Comparison of ENCODE assay signal across 9 mouse cellular contexts in genomic region chr10:51590139-51590574, GRCm38 (mm10). TPM values are rescaled to one million over a fixed set of nuclear protein-coding genes. Genes with fewer than 3 reads are reported as not detected.
DNase-seq lines count a peak whose midpoint lies in the region; ATAC-seq and TF ChIP-seq lines count a peak whose summit lies in the region.
"Had no signal": no experiment of that assay in that cellular context is flagged by ENCODE, and none has a peak within 500 bp of the region (broad histone marks: within the 10 kb centered on the region; RNA-seq: fewer than 3 reads in every experiment).

Gene Fam162b (minus strand): TSS chr10:51590517.

- peaks cover 3% of the 10 kb centered on the region; the same call in 1 of the 2 replicates for H3K4me1 ChIP-seq in lung, embryonic 15.5 days
- no peaks in the 10 kb centered on the region for H3K4me1 ChIP-seq in lung, postnatal 0 days (ENCODE audit: insufficient read depth, low read depth, low read length)
- H3K4me1 ChIP-seq in stomach, postnatal 0 days (replicated peaks; ENCODE audit: control insufficient read depth, insufficient read depth), result no peaks in the 10 kb centered on the region

- peak within 1 kb of the TSS; percentile 61 for H3K4me2 ChIP-seq in lung, embryonic 15.5 days
- peak within 1 kb of the TSS; percentile 51 for H3K4me2 ChIP-seq in lung, postnatal 0 days (replicated peaks; ENCODE audit: low read depth, low read length)
- peak within 1 kb of the TSS; percentile 52 for H3K4me2 ChIP-seq in stomach, postnatal 0 days (replicated peaks; ENCODE audit: low read depth)

- peak; percentile 84; the same call in 1 of the 2 replicates for ATAC-seq in lung, embryonic 15.5 days (ENCODE audit: borderline replicate concordance, extremely low read depth, low FRiP score, low TSS enrichment)
- ATAC-seq in lung, postnatal 0 days, result peak; percentile 41; the same call in 1 of the 2 replicates
- ATAC-seq in stomach, postnatal 0 days (ENCODE audit: low FRiP score, low TSS enrichment), result peak; percentile 70; the same call in 1 of the 2 replicates
- no peak for ATAC-seq in megakaryocyte-erythroid progenitor cell, adult 5-6 weeks (replicated peaks; ENCODE audit: low FRiP score, low TSS enrichment, poor library complexity, severe bottlenecking)

- no peak for TF ChIP-seq EP300 in lung, postnatal 0 days (IDR thresholded peaks at IDR 0.05)
- TF ChIP-seq EP300 in stomach, postnatal 0 days (optimal IDR thresholded peaks at IDR 0.05), result no peak

- WGBS in lung, embryonic 15.5 days, result 2% methylated on average over 19 of the region's 19 CpGs
- WGBS in lung, postnatal 0 days, result 6% methylated on average over 19 of the region's 19 CpGs
- WGBS in stomach, postnatal 0 days, result 2% methylated on average over 19 of the region's 19 CpGs

- H3K9me3 ChIP-seq in lung, embryonic 15.5 days, result no peaks in the 10 kb centered on the region
- no peaks in the 10 kb centered on the region for H3K9me3 ChIP-seq in lung, postnatal 0 days (ENCODE audit: low read length)
- H3K9me3 ChIP-seq in stomach, postnatal 0 days (ENCODE audit: control insufficient read depth, low read length), result no peaks in the 10 kb centered on the region

- H3K4me3 ChIP-seq in lung, embryonic 15.5 days, result peak within 1 kb of the TSS; percentile 33
- H3K4me3 ChIP-seq in lung, postnatal 0 days (ENCODE audit: low read depth, low read length), result 0 out of 2 replicates have a peak within 1 kb of the TSS, but pooled peaks have one; percentile 6
- H3K4me3 ChIP-seq in stomach, postnatal 0 days (ENCODE audit: low read depth, low read length), result peak within 1 kb of the TSS; percentile 29
- H3K4me3 ChIP-seq: erythroblast, embryonic 14.5 days had no signal

- DNase-seq in lung, postnatal 25 days (ENCODE audit: low spot score), result no peak
- DNase-seq in forelimb bud, embryonic 11.5 days (ENCODE audit: low read depth, low spot score), result peak; percentile 11
- no peak for DNase-seq in lung, postnatal 0 days (ENCODE audit: low spot score)
- no peak for DNase-seq in stomach, postnatal 0 days (ENCODE audit: low spot score)
- no peak for DNase-seq in right cerebral cortex, adult 2 months (ENCODE audit: low spot score in 2 of 2)
- no peak for DNase-seq in thymus, postnatal 4 days

- H3K9ac ChIP-seq in lung, embryonic 15.5 days, result 0 out of 2 replicates have a peak within 1 kb of the TSS, but pooled peaks have one; percentile 20
- H3K9ac ChIP-seq in lung, postnatal 0 days (replicated peaks; ENCODE audit: low read depth), result no peak within 1 kb of the TSS
- H3K9ac ChIP-seq in stomach, postnatal 0 days (ENCODE audit: low read length), result peak within 1 kb of the TSS; percentile 35

- H3K27ac ChIP-seq in lung, embryonic 15.5 days, result peak within 1 kb of the TSS; percentile 47; the same call in 1 of the 2 replicates
- no peak within 1 kb of the TSS for H3K27ac ChIP-seq in lung, postnatal 0 days (ENCODE audit: low read length)
- H3K27ac ChIP-seq in stomach, postnatal 0 days (replicated peaks), result peak within 1 kb of the TSS; percentile 45; the same call in 1 of the 2 replicates

- H3K27me3 ChIP-seq in lung, embryonic 15.5 days, result peaks cover 3% of the 10 kb centered on the region; the same call in 1 of the 2 replicates
- H3K27me3 ChIP-seq in lung, postnatal 0 days (replicated peaks; ENCODE audit: insufficient read depth, low read length), result no peaks in the 10 kb centered on the region
- no peaks in the 10 kb centered on the region for H3K27me3 ChIP-seq in stomach, postnatal 0 days (ENCODE audit: control insufficient read depth, insufficient read depth, low read length)

- no peaks in the 10 kb centered on the region for H3K36me3 ChIP-seq in lung, embryonic 15.5 days
- no peaks in the 10 kb centered on the region for H3K36me3 ChIP-seq in lung, postnatal 0 days (ENCODE audit: insufficient read depth, low read length)
- no peaks in the 10 kb centered on the region for H3K36me3 ChIP-seq in stomach, postnatal 0 days (ENCODE audit: control insufficient read depth, insufficient read depth, low read length)

- TF ChIP-seq CTCF in lung, postnatal 0 days (IDR thresholded peaks at IDR 0.05), result no peak
- TF ChIP-seq CTCF in stomach, postnatal 0 days (IDR thresholded peaks at IDR 0.05; ENCODE audit: low read depth), result no peak

RNA-seq across cellular contexts. Expression of gene Fam162b, which starts in this region (rescaled TPM):
- polyA plus RNA-seq in lung, embryonic 15.5 days (2015; fragmentation: Nextera tagmentation; extraction: Ambion mirVana), result 49.9 and 53.3 TPM in 2 replicates
- polyA plus RNA-seq in lung, postnatal 0 days (2015; fragmentation: Nextera tagmentation; extraction: Ambion mirVana), result 45.3 and 48.3 TPM in 2 replicates
- 30.2 and 30.7 TPM in 2 replicates for polyA plus RNA-seq in stomach, postnatal 0 days (2015; fragmentation: Nextera tagmentation; extraction: Ambion mirVana)
- not detected in 2 replicates for total RNA-seq in megakaryocyte-erythroid progenitor cell, adult 5-6 weeks (2014; fragmentation: Nextera tagmentation)
- total RNA-seq in megakaryocyte-erythroid progenitor cell, adult 5-6 weeks (2017), result not detected in 2 replicates
- polyA plus RNA-seq: erythroblast, embryonic 14.5 days had no signal
